Mouse (Mus musculus) neutrophil, adult 59 days (primary cell): ENCODE results near the gene Ndufa11. TPM values are rescaled to one million over a fixed set of nuclear protein-coding genes. Genes with fewer than 3 reads are reported as not detected.

Experiments
- total RNA-seq, 2 experiments: library from RNA; stranded (reverse); gene quantifications; 1 replicate in 1 of 2; 2 replicates in 1 of 2; pipeline ENCODE4 v1.2.4; 2023

The Ndufa11 gene
- 10 to 100 TPM; 60.0 to 63.3 TPM for total RNA-seq

GRCm38 (mm10) chr17:56717363-56718058 is at the start of gene Ndufa11, which contains the start of gene Vmac:
Gene Ndufa11 (plus strand): TSS chr17:56717767.
Gene Vmac (minus strand): TSS chr17:56718022.

DNA sequence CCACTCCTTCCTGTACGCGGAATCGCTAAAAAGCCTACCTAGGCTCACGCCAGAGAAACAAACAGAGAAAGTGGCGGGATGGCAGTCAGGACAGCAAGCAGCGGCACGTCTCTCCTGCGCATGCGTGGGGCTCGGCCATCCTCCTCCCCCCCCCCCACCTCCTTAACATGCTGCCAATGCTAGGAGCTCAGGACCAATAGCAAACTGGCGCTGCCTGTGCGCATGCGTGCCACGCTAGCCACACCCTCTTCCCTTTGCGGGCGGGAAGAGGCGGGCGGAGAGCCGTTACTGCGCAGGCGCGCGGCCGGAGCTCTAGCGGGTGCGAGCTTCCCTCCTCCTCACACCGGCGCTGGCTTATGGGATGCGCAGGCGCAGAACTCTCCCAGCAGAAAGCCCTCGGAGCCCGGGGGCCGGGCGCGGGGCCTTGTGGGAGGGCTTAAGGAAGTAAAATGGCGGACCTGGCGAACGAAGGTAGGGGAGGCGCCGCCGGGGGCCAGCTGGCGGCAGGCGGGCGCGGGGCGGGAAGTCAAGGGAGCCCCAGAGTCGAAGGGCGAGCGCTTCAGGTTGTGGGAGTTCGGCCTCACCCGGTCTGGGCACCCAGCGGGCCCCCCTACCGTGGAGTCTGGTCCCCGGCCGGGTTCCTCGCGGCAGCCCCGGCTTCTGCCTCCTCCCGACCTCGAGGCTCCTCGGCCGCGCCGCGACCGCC is 44.5 kb upstream of the Ndufa11 start, which contains the start of gene Ranbp3:
Ranbp3 (plus strand) TSS at position 354 of the 706 bp plus-strand sequence.

DNA sequence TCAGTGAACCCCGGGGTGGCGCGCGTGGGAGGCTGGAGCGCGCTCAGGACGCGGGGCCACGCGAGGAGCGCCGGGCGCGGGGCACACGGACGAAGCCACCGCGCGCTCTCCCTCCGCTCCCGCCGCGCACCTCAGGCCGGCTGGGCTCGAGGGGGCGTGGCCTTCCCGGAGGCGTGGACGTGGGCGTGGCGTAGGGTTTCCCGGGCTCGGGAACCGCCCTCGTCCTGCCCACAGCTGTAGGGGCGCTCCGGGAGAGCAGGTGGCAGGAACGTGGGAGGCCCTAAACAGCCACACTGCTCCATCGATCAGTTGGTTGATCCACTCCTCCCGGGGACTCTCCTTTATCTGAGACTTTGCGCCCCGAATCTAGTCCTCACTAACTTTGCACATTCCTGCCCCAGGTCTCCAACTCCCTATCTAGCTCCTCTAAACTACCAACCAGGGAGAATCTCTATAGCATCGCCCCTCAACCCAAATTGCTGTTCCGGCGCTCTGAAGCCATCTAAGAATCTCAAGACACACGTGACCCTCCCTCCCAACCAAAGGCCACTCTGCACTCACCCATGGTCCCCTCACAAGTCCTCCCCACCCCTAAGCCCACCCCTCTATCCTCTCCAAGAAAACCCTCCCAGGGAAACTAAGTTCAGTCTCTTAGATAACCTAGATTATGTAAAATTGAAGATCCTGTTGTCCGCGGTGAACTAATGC is 40.0 kb downstream of the Ndufa11 start, which contains the start of gene Nrtn:
Nrtn (minus strand) TSS at position 115 of the 708 bp plus-strand sequence.

GRCm38 (mm10) chr17:56764474-56765354 is 47.1 kb downstream of the Ndufa11 start, which contains the start of gene Dus3l:
Gene Dus3l (plus strand): TSS chr17:56764757.

DNA sequence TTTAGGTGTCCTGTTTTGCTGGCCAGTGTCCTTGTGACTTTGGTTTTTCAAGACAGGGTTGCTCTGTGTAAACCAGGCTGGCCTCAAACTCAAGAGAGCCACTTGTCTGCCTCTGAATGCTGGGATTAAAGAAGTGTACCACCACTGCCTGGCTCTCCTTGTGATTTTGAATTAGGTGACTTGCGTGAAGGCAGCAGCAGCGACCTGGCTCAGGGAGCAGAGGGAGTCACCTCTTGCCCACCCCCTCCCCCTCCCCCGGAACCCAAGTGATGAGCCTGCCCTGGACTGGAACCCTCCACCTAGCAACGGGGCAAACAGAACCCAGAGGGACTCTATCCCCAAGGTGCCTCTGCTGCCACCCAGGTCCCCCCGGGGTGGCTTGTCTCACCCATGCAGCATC is 52.4 kb downstream of the Ndufa11 start, which contains the start of gene Prr22:
Prr22 (plus strand) TSS at position 301 of the 400 bp plus-strand sequence.

Other genes with a start within 250 kb of the Ndufa11 start
- gene Ptprs, start 241.3 kb upstream of the Ndufa11 start, total RNA-seq, result 10 to 100 TPM; 23.5 to 24.6 TPM
- not detected for gene Znrf4, start 205.3 kb upstream of the Ndufa11 start, total RNA-seq
- gene Gm20219, start 163.4 kb upstream of the Ndufa11 start, total RNA-seq, result 1 to 10 TPM; 3.8 to 4.1 TPM
- 100 to 1,000 TPM; 246 to 264 TPM for gene Safb2, start 133.2 kb upstream of the Ndufa11 start, total RNA-seq
- 100 to 1,000 TPM; 131 to 143 TPM for gene Safb, start 132.9 kb upstream of the Ndufa11 start, total RNA-seq
- 10 to 100 TPM; 46.1 to 46.2 TPM for gene 2410015M20Rik, start 108.0 kb upstream of the Ndufa11 start, total RNA-seq
- 100 to 1,000 TPM; 435 to 479 TPM for gene Rpl36, start 104.4 kb upstream of the Ndufa11 start, total RNA-seq
- gene Lonp1, start 90.9 kb upstream of the Ndufa11 start, total RNA-seq, result 10 to 100 TPM; 19.7 to 22.8 TPM
- gene Catsperd, start 89.6 kb upstream of the Ndufa11 start, total RNA-seq, result 1 to 10 TPM; 1.3 to 1.7 TPM
- gene Ranbp3, start 44.5 kb upstream of the Ndufa11 start, total RNA-seq, result 10 to 100 TPM; 58.0 to 58.8 TPM
- 1 to 10 TPM; 1.9 to 2.4 TPM for gene Vmac, start 255 bp downstream of the Ndufa11 start, total RNA-seq
- gene Nrtn, start 39.8 kb downstream of the Ndufa11 start, total RNA-seq, result not detected
- 10 to 100 TPM; 18.1 to 24.0 TPM for gene Dus3l, start 47.0 kb downstream of the Ndufa11 start, total RNA-seq
- gene Prr22, start 52.5 kb downstream of the Ndufa11 start, total RNA-seq, result under 1 TPM in 1 of 2 experiments, not detected in 1; 0.78 TPM
- gene Rfx2, start 113.2 kb downstream of the Ndufa11 start, total RNA-seq, result 1 to 10 TPM; 6.2 to 7.4 TPM
- not detected for gene Acsbg2, start 156.7 kb downstream of the Ndufa11 start, total RNA-seq
- gene 1700061G19Rik, start 157.7 kb downstream of the Ndufa11 start, total RNA-seq, result under 1 TPM in 1 of 2 experiments, not detected in 1; 0.13 TPM
- 10 to 100 TPM; 17.7 to 18.9 TPM for gene Mllt1, start 217.6 kb downstream of the Ndufa11 start, total RNA-seq